ENCODE assay signal across 20 mouse cellular contexts in the genomic region with DNA sequence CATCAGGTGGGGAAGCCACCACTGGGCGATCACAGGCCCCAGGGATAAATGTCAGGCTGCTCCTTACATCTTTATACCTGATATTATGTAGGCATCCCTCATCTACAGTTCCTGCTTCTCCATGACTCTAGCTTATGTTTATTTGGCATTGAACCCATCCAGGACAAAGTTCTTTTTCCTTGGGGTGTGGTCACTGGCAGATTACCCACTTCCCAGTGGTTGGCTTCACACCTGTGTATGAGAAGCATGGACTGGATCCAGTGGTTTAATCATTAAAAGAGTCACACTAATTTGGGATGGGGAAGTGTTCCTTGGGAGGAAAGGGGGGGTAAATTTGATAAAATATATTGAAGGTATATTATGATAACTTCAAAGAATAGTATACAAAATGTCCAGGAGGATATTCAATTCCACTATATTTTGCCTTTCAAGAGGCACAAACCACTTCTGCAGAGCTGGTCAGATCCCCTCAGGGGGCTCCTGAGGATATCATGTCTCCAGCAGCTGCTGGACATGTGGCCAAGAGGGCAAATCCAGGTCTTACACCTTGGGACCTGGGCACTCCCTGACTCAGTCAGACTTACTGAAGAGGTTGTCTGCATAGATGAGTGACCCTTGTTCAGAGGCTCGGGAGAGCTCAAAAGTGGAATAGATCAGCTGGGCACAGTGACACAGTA. TPM values are rescaled to one million over a fixed set of nuclear protein-coding genes. Genes with fewer than 3 reads are reported as not detected.
"Had no signal": no experiment of that assay in that cellular context is flagged by ENCODE, and none has a peak within 500 bp of the region (broad histone marks: within the 10 kb centered on the region; RNA-seq: fewer than 3 reads in every experiment).

No protein-coding gene starts in this region.

RNA-seq across cellular contexts. Expression of a gene that starts 4.3 kb away (rescaled TPM):
- polyA plus RNA-seq: forebrain, embryonic 16.5 days; heart, embryonic 12.5 days; hindbrain, embryonic 12.5 days had no signal

RNA-seq across cellular contexts. Expression of a gene that starts 22.6 kb away (rescaled TPM):
- polyA plus RNA-seq: forebrain, embryonic 16.5 days; heart, adult 2 months; heart, embryonic 12.5 days; heart, embryonic 14.5 days; hindbrain, embryonic 10.5 days; hindbrain, embryonic 12.5 days; hindbrain, embryonic 14.5 days; inflammation-experienced regulatory T-cells, adult 6 months; intestine, embryonic 16.5 days; kidney, embryonic 14.5 days; kidney, embryonic 16.5 days; limb, embryonic 10.5 days; limb, embryonic 12.5 days; limb, embryonic 14.5 days; liver, embryonic 12.5 days; liver, embryonic 14.5 days; liver, embryonic 16.5 days had no signal

RNA-seq across cellular contexts. Expression of a gene that starts 30.5 kb away (rescaled TPM):
- polyA plus RNA-seq: forebrain, embryonic 16.5 days; frontal cortex, adult 2 months; heart, adult 2 months; heart, embryonic 12.5 days; heart, embryonic 14.5 days; heart, embryonic 16.5 days; hindbrain, embryonic 10.5 days; hindbrain, embryonic 12.5 days; hindbrain, embryonic 14.5 days; hindbrain, embryonic 16.5 days; inflammation-experienced regulatory T-cells, adult 6 months; intestine, embryonic 16.5 days; kidney, embryonic 14.5 days; kidney, embryonic 16.5 days; limb, embryonic 10.5 days; limb, embryonic 12.5 days; limb, embryonic 14.5 days; liver, embryonic 12.5 days; liver, embryonic 14.5 days; liver, embryonic 16.5 days had no signal

RNA-seq across cellular contexts. Expression of a gene that starts 44.5 kb away (rescaled TPM):
- polyA plus RNA-seq: forebrain, embryonic 16.5 days; frontal cortex, adult 2 months; heart, adult 2 months; heart, embryonic 12.5 days; heart, embryonic 14.5 days; hindbrain, embryonic 10.5 days; hindbrain, embryonic 12.5 days; hindbrain, embryonic 14.5 days; hindbrain, embryonic 16.5 days; inflammation-experienced regulatory T-cells, adult 6 months; kidney, embryonic 14.5 days; limb, embryonic 10.5 days; limb, embryonic 12.5 days; limb, embryonic 14.5 days; liver, embryonic 12.5 days; liver, embryonic 14.5 days; liver, embryonic 16.5 days had no signal
